Mouse (Mus musculus) megakaryocyte-erythroid progenitor cell, adult 5-6 weeks (primary cell): ENCODE measurements around the gene Gmpr. TPM values are rescaled to one million over a fixed set of nuclear protein-coding genes. Genes with fewer than 3 reads are reported as not detected.

Experiments
- ATAC-seq: replicated peaks from 2 replicates; pipeline ENCODE4 v1.8.0; 2016; ENCODE audit warnings: mild to moderate bottlenecking, inconsistent platforms; ENCODE audit not compliant: severe bottlenecking, poor library complexity, low FRiP score, low TSS enrichment
- total RNA-seq, 2 experiments: library from RNA; stranded (forward) in 1 of 2; stranded (reverse) in 1 of 2; fragments of 200-1000, 215-1000 nt in 1 of 2; fragments of >200 nt in 1 of 2; fragmentation: Nextera tagmentation in 1 of 2; gene quantifications; 2 replicates each; pipeline ENCODE4 v1.2.3; 2014 to 2017

Gene Gmpr
- total RNA-seq, 2 experiments from 2014 or later: 2.4 to 7.8 TPM

DNA sequence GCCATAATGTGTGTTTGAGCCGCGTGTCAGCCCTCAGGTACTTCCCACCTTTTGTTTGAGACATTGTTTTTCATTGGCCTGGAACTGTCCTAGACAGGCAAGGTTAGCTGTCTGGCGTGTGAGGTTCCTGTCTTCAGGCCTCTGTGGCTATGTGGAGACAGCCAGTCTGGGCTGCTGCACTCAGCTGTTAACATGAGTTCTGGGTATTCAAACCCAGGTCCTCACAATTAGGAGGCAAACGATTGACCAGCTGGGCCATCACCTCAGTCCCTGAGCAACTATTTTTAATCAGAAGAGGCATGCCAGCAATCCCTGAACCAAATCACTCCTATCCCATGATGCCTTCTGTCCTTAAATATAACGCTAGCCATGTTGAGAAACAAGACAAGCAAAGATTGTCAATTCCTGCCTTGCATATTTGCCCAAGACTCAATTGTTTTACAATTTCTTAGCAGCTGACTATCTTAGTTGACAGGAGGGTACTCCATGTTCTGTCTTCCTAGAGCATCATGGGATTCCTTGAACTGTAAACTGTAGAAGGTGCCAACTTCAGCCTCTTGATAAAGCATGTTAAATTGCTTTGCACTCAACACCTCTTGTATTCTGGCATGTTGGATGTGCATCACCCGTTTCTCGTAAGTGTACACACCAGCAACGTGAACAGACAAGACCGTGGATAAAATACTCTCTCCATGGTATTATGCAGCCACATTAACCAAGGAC, 28.6 kb downstream of the Gmpr start:
- ATAC-seq: no peak

DNA sequence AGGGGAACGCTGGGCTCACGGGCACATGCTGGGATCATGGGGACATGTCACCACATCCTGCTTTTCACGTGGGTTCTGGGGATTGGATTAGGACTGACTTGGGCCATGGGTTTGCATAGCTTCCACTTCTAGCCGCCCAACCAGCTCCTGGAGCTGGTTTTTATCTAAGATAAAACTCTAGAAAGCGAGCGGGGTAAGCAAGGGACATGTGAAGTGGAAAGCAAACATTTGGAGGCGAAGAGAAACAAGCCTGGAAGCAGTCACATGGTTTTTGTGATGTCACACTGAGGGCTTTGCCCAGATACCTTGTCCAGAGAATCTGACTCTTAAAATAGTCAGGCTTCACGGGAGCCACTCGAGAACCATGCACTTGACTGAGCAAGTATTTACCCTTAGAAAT, 29.9 kb downstream of the Gmpr start:
- ATAC-seq: no peak

- ATAC-seq: no peak
Measured at GRCm38 (mm10) chr13:45538091-45538490, 30.8 kb downstream of the Gmpr start.

- ATAC-seq: peak; percentile 68
Measured at GRCm38 (mm10) chr13:45538532-45539204, 31.4 kb downstream of the Gmpr start.

- peak; percentile 67 for ATAC-seq
Measured at GRCm38 (mm10) chr13:45539205-45539568, 31.9 kb downstream of the Gmpr start.

DNA sequence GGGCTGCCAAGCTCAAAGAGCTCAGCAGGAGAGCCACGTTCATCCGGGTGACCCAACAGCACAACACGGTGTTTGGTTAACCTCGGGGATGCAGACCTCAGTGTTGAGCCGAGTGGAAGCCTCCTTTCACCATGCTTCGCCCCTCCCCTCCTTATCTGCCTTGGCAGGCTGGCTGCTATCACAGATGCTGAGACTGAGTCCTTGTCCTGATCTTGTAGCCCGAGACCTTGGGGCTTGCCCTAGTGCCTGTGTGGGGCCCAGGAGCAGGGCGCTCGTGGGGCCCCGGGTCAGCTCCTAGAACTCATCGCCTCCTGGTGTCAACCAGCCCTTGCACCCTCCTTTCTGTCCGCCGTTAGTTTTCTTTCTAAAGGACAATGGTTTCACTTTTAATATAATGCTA, 38.7 kb downstream of the Gmpr start:
- ATAC-seq: peak; percentile 93

GRCm38 (mm10) chr13:45546946-45547345, 39.7 kb downstream of the Gmpr start:
- ATAC-seq: no peak

- ATAC-seq: no peak
Measured at GRCm38 (mm10) chr13:45547549-45547948, 40.3 kb downstream of the Gmpr start.

DNA sequence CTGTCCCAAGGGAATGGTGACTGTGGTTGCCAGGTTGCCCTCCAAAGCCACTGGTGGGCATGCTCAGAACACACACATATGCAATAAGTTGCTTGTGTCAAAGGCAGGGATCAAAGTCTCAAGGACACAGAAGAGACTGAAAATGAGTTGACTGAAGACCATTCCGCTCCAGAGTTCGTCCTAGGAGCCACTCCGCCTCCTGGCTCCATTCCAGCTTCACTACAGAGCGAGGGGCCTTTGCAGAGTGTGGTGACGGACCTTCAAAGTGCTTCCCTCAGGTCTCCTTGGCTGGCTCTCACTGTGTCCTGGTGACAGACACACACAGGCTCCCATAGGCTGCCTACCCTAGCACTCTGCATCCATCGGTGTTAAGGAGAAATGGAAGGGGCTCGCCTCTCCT, 46.4 kb downstream of the Gmpr start:
- ATAC-seq: no peak

- no peak for ATAC-seq
Measured at GRCm38 (mm10) chr13:45558367-45558766, 51.1 kb downstream of the Gmpr start.

DNA sequence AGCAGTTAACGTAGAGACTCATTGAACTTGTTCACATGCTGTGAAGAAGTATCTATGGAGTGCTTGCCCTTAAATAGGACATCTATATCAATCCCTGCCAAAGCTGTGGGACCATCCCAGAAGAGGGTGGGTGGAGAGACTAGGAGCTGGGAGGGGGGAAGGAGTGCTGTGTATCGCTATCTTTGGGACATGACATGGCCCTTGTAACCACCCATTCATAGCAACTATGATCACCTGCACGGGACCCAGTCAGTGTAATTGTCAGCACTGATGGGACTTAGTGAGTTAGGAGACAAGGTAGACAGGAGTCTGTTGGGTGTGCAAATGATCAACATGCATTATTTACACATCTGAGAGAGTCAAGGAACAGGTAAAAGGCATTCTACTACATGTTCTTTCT, 52.0 kb downstream of the Gmpr start:
- no peak for ATAC-seq

- no peak for ATAC-seq
Measured at GRCm38 (mm10) chr13:45560543-45560942, 53.3 kb downstream of the Gmpr start.

GRCm38 (mm10) chr13:45562011-45562410, 54.8 kb downstream of the Gmpr start:
- no peak for ATAC-seq

GRCm38 (mm10) chr13:45564946-45565345, 57.7 kb downstream of the Gmpr start:
- ATAC-seq: no peak

DNA sequence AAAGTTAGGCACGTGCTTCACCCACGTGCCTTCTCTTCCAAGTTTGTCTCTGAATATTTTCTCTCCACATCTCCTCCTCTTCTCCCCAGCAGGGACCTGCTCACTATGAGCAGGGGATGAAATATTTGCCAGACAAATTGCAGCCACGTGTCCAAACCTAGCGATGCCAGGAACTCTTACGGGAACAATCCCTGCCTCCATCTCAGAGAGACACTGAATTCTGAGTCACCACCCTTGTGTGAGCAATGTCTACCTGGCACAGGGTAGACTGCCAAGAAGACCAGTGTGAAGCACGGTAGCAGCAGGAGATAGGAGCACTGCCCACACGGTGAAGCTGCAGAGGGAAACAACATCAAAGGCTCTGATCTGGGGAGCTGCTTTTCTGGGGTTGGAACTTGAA, 62.7 kb downstream of the Gmpr start:
- no peak for ATAC-seq

GRCm38 (mm10) chr13:45571795-45572262, 64.6 kb downstream of the Gmpr start:
- ATAC-seq: peak; percentile 84

- peak; percentile 73 for ATAC-seq
Measured at GRCm38 (mm10) chr13:45572768-45573167, 65.5 kb downstream of the Gmpr start.

DNA sequence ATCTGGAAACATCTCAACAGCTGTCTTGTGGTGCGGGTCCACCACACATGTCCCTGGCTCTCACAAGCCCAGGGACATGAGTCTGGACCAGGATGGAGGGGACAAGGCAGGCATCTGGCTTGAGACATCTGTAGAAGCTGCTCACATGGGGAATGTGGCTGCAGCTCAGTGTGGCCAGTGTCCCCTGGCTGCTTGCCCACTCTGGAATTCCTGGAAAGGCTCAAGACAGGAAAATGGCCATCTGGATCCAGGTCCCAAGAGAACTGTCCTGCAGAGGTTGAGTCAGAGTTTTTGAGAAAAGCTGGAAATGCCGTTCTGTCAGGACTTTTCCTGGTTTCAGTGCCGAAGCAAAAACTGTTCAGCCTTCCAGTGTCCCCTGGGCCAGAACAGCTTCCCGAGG, 68.9 kb downstream of the Gmpr start:
- no peak for ATAC-seq

- no peak for ATAC-seq
Measured at GRCm38 (mm10) chr13:45577366-45577765, 70.1 kb downstream of the Gmpr start.

- ATAC-seq: no peak
Measured at GRCm38 (mm10) chr13:45577784-45578183, 70.5 kb downstream of the Gmpr start.

DNA sequence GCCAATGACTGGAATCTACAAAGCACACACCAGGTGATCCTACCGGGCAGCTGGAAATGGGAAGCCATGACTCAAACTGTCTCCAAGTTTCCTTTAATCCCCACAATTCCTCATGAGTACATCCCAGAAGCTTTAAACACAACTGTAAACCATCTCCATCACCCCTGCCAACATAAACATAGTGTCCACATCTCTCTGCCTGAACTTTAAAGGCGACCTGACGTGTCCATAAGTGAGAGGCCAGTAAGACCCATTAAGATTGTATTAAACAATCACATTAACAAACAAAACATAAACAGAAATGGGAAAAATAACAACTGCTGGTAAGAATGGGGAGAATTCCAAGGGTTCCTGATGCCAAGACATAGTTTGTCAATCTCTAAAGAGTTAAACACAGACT, 72.5 kb downstream of the Gmpr start:
- no peak for ATAC-seq
